Mouse (Mus musculus) erythroblast, embryonic 14.5 days (primary cell): ENCODE data around the gene Mak. TPM values are rescaled to one million over a fixed set of nuclear protein-coding genes. Genes with fewer than 3 reads are reported as not detected.
"Not testable (repeated sequence)": the region's sequence is repeated elsewhere in the genome, so short reads cannot be mapped to it uniquely, and the experiment has no call there.

Source experiments
- H3K27me3 ChIP-seq: 2 replicates; pipeline ENCODE4 v1.6.1; 2012; ENCODE audit warnings: inconsistent platforms; ENCODE audit not compliant: control insufficient read depth
- H3K36me3 ChIP-seq: 2 replicates; pipeline ENCODE4 v1.6.1; 2012; ENCODE audit warnings: mild to moderate bottlenecking, inconsistent platforms; ENCODE audit not compliant: control insufficient read depth
- H3K4me1 ChIP-seq: 2 replicates; pipeline ENCODE4 v1.6.1; 2012; ENCODE audit warnings: inconsistent platforms; ENCODE audit not compliant: control insufficient read depth
- H3K4me3 ChIP-seq: replicated peaks from 2 replicates; pipeline ENCODE3; 2012; ENCODE audit warnings: moderate library complexity, mild to moderate bottlenecking, inconsistent platforms
- H3K9me3 ChIP-seq: 2 replicates; pipeline ENCODE4 v1.6.1; 2012; ENCODE audit warnings: low read length, inconsistent platforms, mixed read lengths; ENCODE audit not compliant: control insufficient read depth
- GATA1 ChIP-seq: IDR thresholded peaks from 2 replicates; pipeline ENCODE4 v1.6.1; 2012; ENCODE audit warnings: low read length, inconsistent platforms, mixed read lengths
- TAL1 ChIP-seq: IDR thresholded peaks from 3 replicates; pipeline ENCODE4 v1.6.1; 2012; ENCODE audit warnings: low read length, inconsistent platforms, mixed read lengths
- polyA plus RNA-seq: library from polyadenylated mRNA; stranded (reverse); fragments of >175 nt; gene quantifications from 2 replicates; pipeline ENCODE4 v1.2.3, GENCODE M21; 2012

The Mak gene
- polyA plus RNA-seq, 1 experiment = not detected

DNA sequence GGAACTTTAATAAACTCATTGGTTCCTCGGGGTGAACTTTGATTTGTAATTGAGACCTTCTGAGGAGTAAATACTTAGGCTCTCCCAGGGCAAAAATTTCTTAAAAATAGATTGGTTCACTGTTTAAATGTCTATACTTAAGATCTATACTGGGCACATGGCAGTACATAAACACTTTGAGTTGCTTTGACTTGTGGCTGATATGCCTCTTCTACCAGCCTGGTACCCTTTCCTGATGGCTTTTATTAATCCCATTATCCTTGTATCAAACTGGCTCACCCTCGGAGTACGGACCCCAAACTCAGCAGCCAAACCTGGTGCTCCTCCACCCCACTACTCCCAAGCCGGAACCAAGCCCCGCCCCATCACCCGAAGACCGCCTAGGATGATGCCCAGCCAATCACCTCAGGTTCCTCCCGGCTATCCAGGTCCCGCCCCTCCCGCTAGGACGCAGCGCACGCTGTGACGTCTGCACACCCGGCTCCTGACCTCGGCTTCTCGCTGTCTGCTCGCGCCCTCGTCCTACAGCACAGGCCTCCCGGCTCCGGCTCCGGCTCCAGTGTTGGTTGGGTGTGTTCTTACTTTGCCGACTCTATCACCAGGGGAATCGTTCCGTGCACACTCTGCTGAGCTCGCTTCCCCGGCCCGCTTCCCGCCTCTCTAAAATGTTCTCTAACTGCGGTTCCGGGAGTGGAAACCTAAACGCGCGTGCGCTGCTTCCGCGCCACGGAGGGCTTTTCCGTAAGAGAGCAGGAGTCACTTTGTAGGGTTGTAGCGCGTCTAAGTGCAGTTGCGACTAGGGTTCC lies 63.5 kb downstream of the Mak start, which contains the start of gene Tmem14c:
TSS of gene Tmem14c (plus strand) at position 464 of the 806 bp plus-strand sequence.
- Histone ChIP-seq H3K27me3 (no peaks in the 10 kb centered on the region), H3K9me3 (no peaks in the 10 kb centered on the region), H3K4me3 (peak within 1 kb of the TSS; percentile 75), H3K36me3 (peaks cover 93% of the 10 kb centered on the region), H3K4me1 (peaks cover 58% of the 10 kb centered on the region)
- TF ChIP-seq GATA1 (no peak), TAL1 (no peak)

DNA sequence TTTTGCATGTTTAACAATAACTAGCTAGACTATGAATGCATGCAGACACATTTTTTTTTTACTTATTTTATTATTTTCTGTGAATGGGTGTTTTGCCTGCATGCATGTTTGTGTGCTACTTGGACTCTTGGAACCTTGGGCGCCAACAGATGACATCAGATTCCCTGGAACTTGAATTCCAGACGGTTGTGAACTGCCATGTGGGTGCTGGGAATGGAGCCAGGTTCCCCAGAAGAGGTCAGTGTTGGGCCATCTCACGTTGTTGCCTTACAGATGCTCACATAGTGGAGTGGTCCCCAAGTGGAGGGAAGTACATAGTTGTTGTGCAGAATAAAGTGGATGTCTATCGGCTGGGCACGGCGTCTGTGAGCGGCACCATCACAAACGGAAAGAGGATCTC lies 70.6 kb downstream of the Mak start:
- H3K27me3 ChIP-seq = no peaks in the 10 kb centered on the region
- no peak overlapping the region for H3K4me3 ChIP-seq
- TF ChIP-seq GATA1 = no peak
- no peak for TF ChIP-seq TAL1
- H3K9me3 ChIP-seq = no peaks in the 10 kb centered on the region
- H3K4me1 ChIP-seq = peaks cover 20% of the 10 kb centered on the region
- H3K36me3 ChIP-seq = peaks cover 100% of the 10 kb centered on the region

DNA sequence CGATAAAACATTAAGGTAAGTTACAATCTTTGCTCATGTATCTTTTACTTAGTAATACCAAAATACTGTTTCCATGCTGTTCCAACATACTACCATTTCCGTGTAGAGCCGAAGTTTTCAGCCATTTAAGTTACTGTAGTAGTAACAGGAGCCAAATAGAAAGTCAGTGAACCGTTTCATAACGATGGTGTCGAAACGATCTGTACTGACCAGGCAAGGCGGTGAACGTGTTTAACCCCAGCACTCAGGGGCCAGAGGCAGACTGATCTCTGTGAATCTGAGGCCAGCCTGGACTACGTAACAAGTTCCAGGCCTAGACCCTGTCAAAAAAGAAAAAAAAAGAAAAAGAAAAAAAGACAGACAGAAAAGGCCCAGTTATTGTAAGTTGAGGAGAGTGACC lies 71.2 kb downstream of the Mak start:
- Histone ChIP-seq H3K4me1 (peaks cover 21% of the 10 kb centered on the region), H3K27me3 (no peaks in the 10 kb centered on the region), H3K9me3 (no peaks in the 10 kb centered on the region), H3K36me3 (peaks cover 100% of the 10 kb centered on the region), H3K4me3 (no peak overlapping the region)
- TF ChIP-seq TAL1 (no peak), GATA1 (no peak)

DNA sequence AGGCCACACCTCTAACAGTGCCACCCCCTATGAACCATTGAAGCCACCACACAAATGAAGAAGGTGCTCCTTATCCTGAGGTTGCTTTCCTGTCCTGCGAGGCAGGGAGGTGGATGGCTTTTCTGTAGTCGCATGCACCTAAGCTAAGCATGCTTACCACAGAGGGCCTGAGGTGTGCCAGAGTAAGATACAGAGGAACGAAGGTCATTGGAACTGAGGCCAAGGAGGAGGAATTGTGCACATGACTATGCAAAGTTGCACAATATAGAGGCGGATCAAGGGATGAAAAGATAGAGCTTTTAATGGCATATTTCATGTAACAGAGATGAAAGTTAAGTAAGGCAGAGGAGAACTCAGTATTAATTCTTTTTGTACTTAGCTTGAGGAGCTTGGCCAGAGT lies 73.3 kb downstream of the Mak start:
- peaks cover 33% of the 10 kb centered on the region for H3K4me1 ChIP-seq
- no peaks in the 10 kb centered on the region for H3K27me3 ChIP-seq
- H3K9me3 ChIP-seq = no peaks in the 10 kb centered on the region
- no peak overlapping the region for H3K4me3 ChIP-seq
- TF ChIP-seq TAL1 (no peak), GATA1 (no peak)
- H3K36me3 ChIP-seq = peaks cover 91% of the 10 kb centered on the region

DNA sequence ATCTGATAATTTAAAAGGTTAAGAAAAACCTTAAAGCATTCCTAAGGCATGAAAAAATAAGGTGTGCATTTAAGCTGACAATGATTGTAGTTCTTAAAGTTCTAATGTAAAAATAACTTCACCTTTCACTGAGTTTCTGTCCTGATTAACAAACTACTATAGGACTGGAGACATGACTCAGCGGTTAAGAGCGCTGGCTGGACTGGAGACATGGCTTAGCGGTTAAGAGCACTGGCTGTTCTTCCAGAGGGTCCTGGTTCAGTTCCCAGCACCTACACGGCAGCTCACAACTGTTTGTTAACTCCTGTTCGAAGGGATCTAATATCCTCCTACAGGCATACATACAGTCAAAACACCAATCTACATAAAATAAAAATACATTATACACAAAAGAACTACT lies 77.5 kb downstream of the Mak start:
- Histone ChIP-seq H3K4me3 (peak overlapping the region; percentile 100), H3K9me3 (no peaks in the 10 kb centered on the region), H3K36me3 (peaks cover 48% of the 10 kb centered on the region), H3K27me3 (no peaks in the 10 kb centered on the region), H3K4me1 (peaks cover 52% of the 10 kb centered on the region)
- TF ChIP-seq TAL1 (no peak), GATA1 (no peak)

DNA sequence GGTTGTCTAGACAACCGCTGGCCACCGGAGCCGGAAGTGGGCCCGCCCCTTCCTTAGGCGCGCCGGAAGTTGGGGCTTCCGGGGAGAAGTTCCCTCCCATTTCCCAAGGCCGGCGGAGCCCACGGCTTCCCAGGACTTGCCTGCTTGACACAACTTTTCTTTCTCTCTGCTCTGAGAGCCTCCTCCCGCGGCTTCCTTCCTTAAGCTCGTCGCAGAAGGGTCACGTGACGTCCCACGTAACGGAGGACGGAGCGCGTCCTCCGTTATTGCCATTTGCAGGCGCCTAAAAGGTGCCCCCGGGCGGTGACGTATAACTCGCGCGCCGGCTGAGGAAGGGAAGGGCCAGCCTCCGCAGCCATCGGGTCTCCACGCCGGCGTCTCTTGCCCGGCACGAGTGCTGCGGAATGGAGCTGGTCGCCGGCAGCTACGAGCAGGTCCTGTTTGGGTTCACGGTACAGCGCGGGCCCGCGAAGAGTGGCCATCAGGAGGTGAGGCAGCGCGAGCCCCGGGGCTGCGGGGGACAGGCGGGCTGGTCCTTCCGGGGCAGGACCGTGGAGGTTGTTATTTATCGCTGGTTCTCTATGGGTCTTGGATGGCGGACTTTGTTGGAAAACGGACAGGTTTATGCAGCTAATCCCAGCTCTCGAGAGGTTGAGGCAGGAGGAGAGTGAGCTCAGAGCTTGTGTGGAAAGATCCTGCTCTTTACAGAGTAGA lies 78.4 kb downstream of the Mak start, which contains the start of gene Pak1ip1:
TSS of gene Pak1ip1 (plus strand) at position 98 of the 714 bp plus-strand sequence.
- Histone ChIP-seq H3K4me3 (peak within 1 kb of the TSS; percentile 100), H3K36me3 (peaks cover 39% of the 10 kb centered on the region), H3K9me3 (no peaks in the 10 kb centered on the region), H3K27me3 (no peaks in the 10 kb centered on the region), H3K4me1 (peaks cover 51% of the 10 kb centered on the region)
- TF ChIP-seq TAL1 = no peak

DNA sequence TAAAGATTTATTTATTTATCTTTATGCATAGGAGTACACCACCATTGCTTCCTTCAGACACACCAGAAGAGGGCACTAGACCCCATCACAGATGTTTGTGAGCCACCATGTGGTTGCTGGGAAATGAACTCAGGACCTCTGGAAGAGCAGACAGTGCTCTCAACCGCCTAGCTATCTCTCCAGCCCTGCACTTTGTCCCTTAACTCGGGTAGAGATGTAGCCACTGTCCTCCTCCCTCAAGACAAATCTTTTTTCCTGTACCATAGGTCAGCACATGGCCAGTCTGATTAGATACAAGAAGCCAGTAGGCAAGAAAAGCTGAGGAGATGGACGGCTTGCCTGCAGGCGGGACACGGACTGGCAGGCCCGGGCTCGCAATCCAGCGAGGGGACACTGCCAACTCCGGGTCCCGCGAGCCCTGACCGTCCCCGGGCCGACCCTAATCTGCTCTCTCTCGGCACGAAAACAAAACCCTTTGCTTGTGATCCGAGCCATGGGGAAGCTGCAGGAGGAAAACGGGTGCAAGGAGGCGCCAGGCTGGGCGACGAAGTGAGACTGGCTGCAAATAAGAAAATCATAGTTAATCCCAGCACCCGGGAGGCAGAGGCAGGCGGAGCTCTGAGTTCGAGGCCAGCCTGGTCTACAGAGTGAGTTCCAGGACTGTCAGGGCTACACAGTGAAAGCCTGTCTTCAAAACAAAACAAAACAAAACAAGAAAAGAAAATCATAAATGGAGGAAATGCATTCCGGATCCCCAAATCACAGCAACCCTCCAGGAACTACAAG lies 79.2 kb downstream of the Mak start:
- peaks cover 32% of the 10 kb centered on the region for H3K36me3 ChIP-seq
- H3K4me3 ChIP-seq = peak overlapping the region; percentile 100
- H3K9me3 ChIP-seq = no peaks in the 10 kb centered on the region
- peaks cover 48% of the 10 kb centered on the region for H3K4me1 ChIP-seq
- H3K27me3 ChIP-seq = no peaks in the 10 kb centered on the region
- TF ChIP-seq TAL1 = no peak
- TF ChIP-seq GATA1 = no peak

DNA sequence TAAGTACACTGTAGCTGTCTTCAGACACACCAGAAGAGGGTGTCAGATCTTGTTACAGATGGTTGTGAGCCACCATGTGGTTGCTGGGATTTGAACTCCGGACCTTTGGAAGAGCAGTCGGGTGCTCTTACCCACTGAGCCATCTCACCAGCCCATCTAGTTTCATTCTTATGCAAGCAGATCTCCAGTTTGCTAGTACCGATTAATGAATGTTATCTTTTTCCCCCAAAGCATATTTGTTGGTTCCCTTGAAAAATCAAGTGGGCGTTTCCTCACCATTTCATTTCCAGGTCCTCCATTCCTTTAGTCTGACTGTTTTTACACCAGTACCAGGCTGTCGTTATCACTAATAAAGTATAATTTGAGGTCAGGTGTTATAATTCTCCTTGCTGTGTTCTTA lies 81.0 kb downstream of the Mak start:
- Histone ChIP-seq H3K36me3 (peaks cover 14% of the 10 kb centered on the region), H3K4me1 (peaks cover 43% of the 10 kb centered on the region)
- not testable (repeated sequence) for H3K4me3 ChIP-seq, H3K27me3 ChIP-seq, H3K9me3 ChIP-seq
